Mouse (Mus musculus) ES-E14 (cell line): Measurements from ENCODE around the gene Vmn2r83. TPM values are rescaled to one million over a fixed set of nuclear protein-coding genes. Genes with fewer than 3 reads are reported as not detected.
A peak's percentile ranks its signal among the peaks of the same experiment; 100 is the strongest.

Experiments used
- DNase-seq: peaks from one replicate; pipeline ENCODE4 v3.0.0-alpha.2; 2013; ENCODE audit warnings: low read depth, low spot score
- H3K27ac ChIP-seq: 2 replicates; pipeline ENCODE4 v1.5.1; 2012; ENCODE audit warnings: low read depth, mild to moderate bottlenecking, low read length, moderate library complexity, mixed read lengths; ENCODE audit not compliant: poor library complexity, insufficient read depth, severe bottlenecking
- H3K36me3 ChIP-seq: 2 replicates; pipeline ENCODE4 v1.6.1; 2012; ENCODE audit warnings: mild to moderate bottlenecking, low read length, moderate library complexity, mixed read lengths; ENCODE audit not compliant: control insufficient read depth, poor library complexity, insufficient read depth, severe bottlenecking
- H3K4me1 ChIP-seq, 2 experiments: fragments of 150-350 bp in 1 of 2; sonication (generic) in 1 of 2; 2 replicates each; pipeline ENCODE4 v1.6.1; 2012; ENCODE audit warnings: low read length in 2 of 2, mild to moderate bottlenecking in 1 of 2, mixed read lengths in 1 of 2; ENCODE audit not compliant: control insufficient read depth in 2 of 2, insufficient read depth in 2 of 2, poor library complexity in 1 of 2
- H3K4me3 ChIP-seq, 2 experiments: fragments of 150-350 bp in 1 of 2; sonication (generic) in 1 of 2; 2 replicates each; pipeline ENCODE4 v1.5.1; 2012; ENCODE audit warnings: low read length in 2 of 2, low read depth in 1 of 2, mild to moderate bottlenecking in 1 of 2, mixed read lengths in 1 of 2; ENCODE audit not compliant: insufficient read depth in 1 of 2, poor library complexity in 1 of 2, severe bottlenecking in 1 of 2
- H3K9ac ChIP-seq: 2 replicates; pipeline ENCODE4 v1.6.1; 2012; ENCODE audit warnings: low read depth, mild to moderate bottlenecking, low read length, mixed read lengths; ENCODE audit not compliant: poor library complexity, insufficient read depth, severe bottlenecking
- H3K9me3 ChIP-seq: fragments of 150-350 bp; sonication (generic); 2 replicates; pipeline ENCODE4 v1.6.1; 2012; ENCODE audit warnings: low read depth, mild to moderate bottlenecking, low read length; ENCODE audit not compliant: control insufficient read depth, insufficient read depth
- CHD2 ChIP-seq: IDR thresholded peaks from 2 replicates; pipeline ENCODE4 v1.6.1; 2014; ENCODE audit warnings: mild to moderate bottlenecking, low read depth, low read length, inconsistent platforms
- HCFC1 ChIP-seq: IDR thresholded peaks from 2 replicates; pipeline ENCODE4 v1.6.1; 2012; ENCODE audit warnings: low read length, inconsistent platforms, borderline replicate concordance; ENCODE audit not compliant: insufficient read depth
- MAFK ChIP-seq: IDR thresholded peaks from 2 replicates; pipeline ENCODE4 v1.6.1; 2014; ENCODE audit warnings: mild to moderate bottlenecking, low read depth, low read length, inconsistent platforms; ENCODE audit not compliant: insufficient read depth
- ZC3H11A ChIP-seq: IDR thresholded peaks from 2 replicates; pipeline ENCODE4 v1.6.1; 2012; ENCODE audit warnings: low read depth, mild to moderate bottlenecking, inconsistent platforms, low read length, borderline replicate concordance
- ZNF384 ChIP-seq: IDR thresholded peaks from 2 replicates; pipeline ENCODE4 v1.6.1; 2012; ENCODE audit warnings: low read depth, low read length, inconsistent platforms
- in situ Hi-C, 2 experiments: fragments of 600-800 bp; cut with MboI; formaldehyde crosslinking; loops; one replicate each; pipeline ENCODE4 v1.15.1; 2025; ENCODE audit warnings: low sequenced_read_pairs in 2 of 2, inconsistent platforms in 1 of 2; ENCODE audit not compliant: unreplicated experiment in 2 of 2
- total RNA-seq: library from RNA; depleted of rRNA; stranded (reverse); fragments of 300-350 nt; gene quantifications from 2 replicates; pipeline ENCODE4 v1.2.3, GENCODE M21; 2012

Vmn2r83 gene
- total RNA-seq, 1 experiment, result not detected

DNA sequence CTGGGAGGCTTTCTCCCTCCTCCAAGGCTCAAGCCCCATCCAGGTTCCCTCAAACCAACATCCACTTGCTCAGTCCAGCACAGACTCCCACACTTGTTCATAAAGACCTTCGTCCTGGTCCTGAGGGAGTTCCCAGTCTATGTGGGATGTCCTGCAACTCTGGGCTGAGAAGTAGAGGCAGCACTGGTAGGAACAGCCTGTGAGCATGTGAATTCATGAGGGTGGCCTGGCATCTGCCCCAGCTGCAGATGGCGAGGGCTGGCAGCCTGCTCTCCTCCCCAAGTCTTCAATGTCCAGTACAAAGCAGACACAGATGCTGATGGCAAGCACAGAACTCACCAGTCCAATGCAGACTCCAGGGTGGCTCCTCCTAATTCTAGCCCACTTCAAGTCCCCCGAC, 69.8 kb downstream of the Vmn2r83 start:
- H3K9me3 ChIP-seq, result no peaks in the 10 kb centered on the region
- no peak for TF ChIP-seq ZNF384
- TF ChIP-seq ZC3H11A, result no peak
- no peak for TF ChIP-seq MAFK
- no peak for TF ChIP-seq CHD2
- no peak for TF ChIP-seq HCFC1
- no peak for DNase-seq

DNA sequence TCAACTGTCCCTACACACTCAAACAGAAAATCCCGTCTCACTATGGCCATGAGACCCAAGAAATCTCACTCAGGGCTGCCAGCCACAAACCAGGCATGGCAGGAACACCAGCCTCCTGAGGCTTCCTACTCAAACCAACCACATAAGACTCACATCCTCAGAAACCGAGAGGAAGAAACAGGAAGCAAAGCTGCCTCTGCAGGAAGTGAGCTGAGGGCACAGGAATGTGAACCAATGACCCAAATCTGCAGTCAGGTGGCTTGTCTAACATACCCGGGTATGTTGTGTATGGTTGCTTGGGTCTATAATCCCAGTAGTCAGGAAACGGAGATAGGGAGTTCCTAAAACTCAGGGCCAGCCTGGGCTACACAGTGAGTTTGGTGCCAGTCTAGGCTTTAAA, 70.3 kb downstream of the Vmn2r83 start:
- Histone ChIP-seq H3K36me3 (peaks cover 43% of the 10 kb centered on the region), H3K4me3 (no peak overlapping the region), H3K9ac (no peak overlapping the region), H3K9me3 (no peaks in the 10 kb centered on the region), H3K27ac (no peak overlapping the region), H3K4me1 (peaks cover 0 to 4% of the 10 kb centered on the region in 2 experiments; a peak in 2 of 4 replicates)
- in situ Hi-C loops, result no loop called here
- no peak for DNase-seq
- no peak for TF ChIP-seq CHD2
- no peak for TF ChIP-seq ZNF384
- no peak for TF ChIP-seq MAFK
- no peak for TF ChIP-seq ZC3H11A
- TF ChIP-seq HCFC1, result no peak

More for the DNA sequence above, 69.8 kb downstream of the Vmn2r83 start:
- H3K27ac ChIP-seq, result no peak overlapping the region
- no peak overlapping the region for H3K9ac ChIP-seq
- peaks cover 0 to 6% of the 10 kb centered on the region in 2 experiments; a peak in 2 of 4 replicates for H3K4me1 ChIP-seq
- in situ Hi-C loops, result no loop called here
- H3K4me3 ChIP-seq, result no peak overlapping the region
- peaks cover 38% of the 10 kb centered on the region for H3K36me3 ChIP-seq

DNA sequence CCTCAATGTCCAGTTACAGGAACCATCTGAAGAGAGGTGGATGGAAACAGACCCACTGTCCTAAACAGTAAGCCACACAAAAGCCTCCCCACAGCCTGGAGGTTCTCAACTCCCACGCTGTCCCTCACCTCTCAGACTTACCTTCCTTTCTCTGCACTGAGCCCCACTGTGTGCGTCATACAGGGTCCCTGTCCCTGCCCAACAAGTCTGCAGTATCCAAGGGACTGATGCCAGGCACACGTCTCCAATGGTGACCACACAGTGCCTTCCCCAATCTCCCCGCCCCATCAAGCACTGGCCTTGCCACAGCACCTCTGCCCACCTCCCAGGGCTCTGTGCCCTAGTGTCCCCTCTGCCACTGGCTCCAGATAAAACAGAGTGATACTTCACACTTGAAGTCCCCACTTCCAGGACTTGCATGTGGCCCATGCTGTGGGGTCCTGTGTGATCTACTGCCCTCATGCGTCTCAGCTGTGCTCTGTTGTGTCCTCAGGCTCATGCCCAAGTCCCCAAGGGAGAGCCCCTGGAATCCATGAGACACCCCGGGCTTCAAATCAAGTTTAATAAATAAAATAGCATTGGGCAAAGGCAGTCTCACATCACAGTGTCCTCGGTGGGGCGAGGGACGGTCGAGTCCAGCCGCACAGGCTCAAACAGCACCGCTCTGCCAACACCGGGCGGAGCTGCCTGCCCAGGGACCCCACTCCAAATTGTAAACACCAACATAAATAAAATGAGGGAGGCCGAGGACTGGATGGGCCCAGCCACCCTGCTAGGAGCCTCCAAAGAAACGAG, 71.4 kb downstream of the Vmn2r83 start:
- Histone ChIP-seq H3K9ac (no peak overlapping the region), H3K27ac (no peak overlapping the region), H3K4me3 (no peak overlapping the region), H3K4me1 (no peaks in the 10 kb centered on the region), H3K9me3 (no peaks in the 10 kb centered on the region), H3K36me3 (peaks cover 54% of the 10 kb centered on the region)
- no peak for TF ChIP-seq ZNF384
- in situ Hi-C loops, result no loop called here
- no peak for DNase-seq

DNA sequence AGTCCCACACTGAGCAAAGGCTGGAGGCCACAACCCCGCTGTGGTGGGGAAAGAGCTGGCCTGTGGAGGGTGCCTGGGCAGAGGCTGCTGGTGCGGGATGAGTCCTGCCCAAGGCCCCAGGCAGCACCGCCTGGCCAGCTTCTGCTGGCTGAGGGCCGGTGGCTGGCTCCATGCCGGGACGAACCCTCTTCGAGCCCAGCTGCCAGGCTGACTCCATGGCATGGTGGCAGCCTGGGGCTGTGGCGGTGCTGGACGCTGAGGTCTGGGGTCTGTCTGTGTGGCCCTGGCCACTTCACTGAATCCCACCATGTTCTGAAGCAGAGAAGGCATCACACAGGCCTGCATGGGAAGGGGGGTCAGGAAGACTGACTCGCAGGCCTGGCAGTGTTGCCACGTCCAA, 72.2 kb downstream of the Vmn2r83 start:
- Histone ChIP-seq H3K36me3 (peaks cover 59% of the 10 kb centered on the region), H3K27ac (no peak overlapping the region), H3K9me3 (no peaks in the 10 kb centered on the region), H3K9ac (no peak overlapping the region), H3K4me1 (no peaks in the 10 kb centered on the region), H3K4me3 (0 out of 4 replicates have a peak overlapping the region, but pooled peaks of 1 of the 2 experiments have one; percentile 16)
- DNase-seq, result no peak
- in situ Hi-C loops, result no loop called here
- TF ChIP-seq MAFK (no peak), ZC3H11A (no peak), ZNF384 (no peak), CHD2 (no peak), HCFC1 (no peak)

GRCm38 (mm10) chr10:79541522-79541921, 73.0 kb downstream of the Vmn2r83 start:
- TF ChIP-seq ZC3H11A, result no peak
- Histone ChIP-seq H3K9ac (no peak overlapping the region), H3K27ac (no peak overlapping the region), H3K9me3 (no peaks in the 10 kb centered on the region), H3K36me3 (peaks cover 64% of the 10 kb centered on the region), H3K4me1 (no peaks in the 10 kb centered on the region), H3K4me3 (no peak overlapping the region)
- no peak for DNase-seq
- in situ Hi-C loops, result no loop called here
